Mouse (Mus musculus) CH12.LX (cell line): ENCODE measurements around the gene Pacsin1. TPM values are rescaled to one million over a fixed set of nuclear protein-coding genes. Genes with fewer than 3 reads are reported as not detected.

Experiments used
- DNase-seq: peaks from one replicate; pipeline ENCODE4 v3.0.0-alpha.2; 2013; ENCODE audit errors: extremely low read depth
- H3K27ac ChIP-seq: 2 replicates; pipeline ENCODE4 v1.5.1; 2012; ENCODE audit warnings: low read depth, mild to moderate bottlenecking, control low read depth, moderate library complexity; ENCODE audit not compliant: insufficient read depth
- H3K27me3 ChIP-seq: replicated peaks from 2 replicates; pipeline ENCODE3; 2012; ENCODE audit warnings: inconsistent platforms
- H3K36me3 ChIP-seq, 2 experiments: replicated peaks in 1 of 2; 2 replicates each; pipeline versions ENCODE3 to v1.6.1; 2012; ENCODE audit warnings: inconsistent platforms in 1 of 2, low read length in 1 of 2, mild to moderate bottlenecking in 1 of 2, mixed read lengths in 1 of 2, moderate library complexity in 1 of 2; ENCODE audit not compliant: control insufficient read depth in 1 of 2, insufficient read depth in 1 of 2
- H3K4me1 ChIP-seq, 2 experiments: 2 replicates each; pipeline ENCODE4 v1.6.1; 2012; ENCODE audit warnings: inconsistent platforms in 1 of 2, moderate library complexity in 1 of 2; ENCODE audit not compliant: insufficient read depth in 2 of 2, control insufficient read depth in 1 of 2
- H3K4me2 ChIP-seq: 2 replicates; pipeline ENCODE4 v1.6.1; 2012; ENCODE audit warnings: low read depth, mild to moderate bottlenecking, control low read depth; ENCODE audit not compliant: poor library complexity, insufficient read depth, severe bottlenecking
- H3K4me3 ChIP-seq, 3 experiments: fragments of 150-350 bp in 1 of 3; sonication (generic) in 1 of 3; replicated peaks in 1 of 3; 2 replicates each; pipeline versions ENCODE3 to v1.5.1; 2011 to 2012; ENCODE audit warnings: low read depth in 2 of 3, low read length in 2 of 3, mild to moderate bottlenecking in 2 of 3, moderate library complexity in 2 of 3, control low read depth in 1 of 3, improper control_type of control experiment in 1 of 3, inconsistent platforms in 1 of 3, mixed read lengths in 1 of 3; ENCODE audit not compliant: poor library complexity in 1 of 3
- H3K79me2 ChIP-seq: replicated peaks from 2 replicates; pipeline ENCODE4 v1.6.1; 2012; ENCODE audit warnings: mild to moderate bottlenecking, moderate library complexity; ENCODE audit not compliant: control insufficient read depth, poor library complexity, insufficient read depth, severe bottlenecking; ENCODE audit errors: extremely low read depth
- H3K9ac ChIP-seq: 2 replicates; pipeline ENCODE4 v1.6.1; 2012; ENCODE audit warnings: low read depth, mild to moderate bottlenecking, control low read depth, moderate library complexity; ENCODE audit not compliant: insufficient read depth
- H3K9me3 ChIP-seq: replicated peaks from 2 replicates; pipeline ENCODE3; 2012; ENCODE audit warnings: low read length, inconsistent platforms, mixed read lengths
- CHD2 ChIP-seq: IDR thresholded peaks from 2 replicates; pipeline ENCODE4 v1.6.1; 2011; ENCODE audit warnings: low read length, improper control_type of control experiment
- CTCF ChIP-seq, 2 experiments: IDR thresholded peaks in 1 of 2; conservative IDR thresholded peaks in 1 of 2; 2 replicates each; pipeline ENCODE4 v1.5.1; 2011 to 2012; ENCODE audit warnings: low read depth in 2 of 2, low read length in 2 of 2, improper control_type of control experiment in 1 of 2, inconsistent platforms in 1 of 2, mild to moderate bottlenecking in 1 of 2, moderate library complexity in 1 of 2
- E2F4 ChIP-seq: IDR thresholded peaks from 2 replicates; pipeline ENCODE4 v1.6.1; 2011; ENCODE audit warnings: low read depth, low read length, improper control_type of control experiment; ENCODE audit not compliant: insufficient replicate concordance
- EP300 ChIP-seq: IDR thresholded peaks from 2 replicates; pipeline ENCODE4 v1.6.1; 2011; ENCODE audit warnings: low read length, improper control_type of control experiment
- ETS1 ChIP-seq: conservative IDR thresholded peaks from 2 replicates; pipeline ENCODE4 v1.6.1; 2012; ENCODE audit warnings: low read depth, mild to moderate bottlenecking, inconsistent platforms, low read length, improper control_type of control experiment, moderate library complexity
- HCFC1 ChIP-seq: IDR thresholded peaks from 2 replicates; pipeline ENCODE4 v1.6.1; 2012; ENCODE audit warnings: low read depth, mild to moderate bottlenecking, inconsistent platforms, low read length, improper control_type of control experiment
- IRF4 ChIP-seq: IDR thresholded peaks from 2 replicates; pipeline ENCODE4 v1.6.1; 2014; ENCODE audit warnings: low read depth, mild to moderate bottlenecking, inconsistent platforms, low read length, improper control_type of control experiment
- JUN ChIP-seq: IDR thresholded peaks from 2 replicates; pipeline ENCODE4 v1.6.1; 2011; ENCODE audit warnings: low read depth, mild to moderate bottlenecking, low read length, improper control_type of control experiment, moderate library complexity; ENCODE audit not compliant: insufficient read depth
- JUND ChIP-seq: conservative IDR thresholded peaks from 2 replicates; pipeline ENCODE4 v1.6.1; 2011; ENCODE audit warnings: low read depth, low read length, improper control_type of control experiment
- KAT2A ChIP-seq: IDR thresholded peaks from 2 replicates; pipeline ENCODE4 v1.6.1; 2012; ENCODE audit warnings: low read length, improper control_type of control experiment, inconsistent platforms; ENCODE audit not compliant: insufficient replicate concordance
- MAX ChIP-seq: IDR thresholded peaks from 2 replicates; pipeline ENCODE4 v1.6.1; 2011; ENCODE audit warnings: low read length, improper control_type of control experiment
- MAZ ChIP-seq: IDR thresholded peaks from 2 replicates; pipeline ENCODE4 v1.6.1; 2012; ENCODE audit warnings: low read depth, mild to moderate bottlenecking, inconsistent platforms, low read length, improper control_type of control experiment, moderate library complexity
- MEF2A ChIP-seq: IDR thresholded peaks from 2 replicates; pipeline ENCODE4 v1.6.1; 2014; ENCODE audit warnings: low read depth, mild to moderate bottlenecking, inconsistent platforms, low read length, improper control_type of control experiment, borderline replicate concordance
- MXI1 ChIP-seq: IDR thresholded peaks from 2 replicates; pipeline ENCODE4 v1.6.1; 2011; ENCODE audit warnings: mild to moderate bottlenecking, low read depth, low read length, improper control_type of control experiment
- NRF1 ChIP-seq: IDR thresholded peaks from 2 replicates; pipeline ENCODE4 v1.6.1; 2014; ENCODE audit warnings: low read depth, mild to moderate bottlenecking, inconsistent platforms, low read length, improper control_type of control experiment, moderate library complexity
- PAX5 ChIP-seq: IDR thresholded peaks from 2 replicates; pipeline ENCODE4 v1.6.1; 2012; ENCODE audit warnings: low read length, inconsistent platforms, mixed read lengths
- POLR2A ChIP-seq: IDR thresholded peaks from 2 replicates; pipeline ENCODE4 v1.6.1; 2011; ENCODE audit warnings: low read depth, mild to moderate bottlenecking, improper control_type of control experiment, low read length
- POLR2AphosphoS2 ChIP-seq: IDR thresholded peaks from 2 replicates; pipeline ENCODE4 v1.6.1; 2011; ENCODE audit warnings: low read depth, low read length, improper control_type of control experiment
- RAD21 ChIP-seq: IDR thresholded peaks from 2 replicates; pipeline ENCODE4 v1.6.1; 2011; ENCODE audit warnings: low read depth, mild to moderate bottlenecking, low read length, improper control_type of control experiment, moderate library complexity
- RCOR1 ChIP-seq: conservative IDR thresholded peaks from 2 replicates; pipeline ENCODE4 v1.6.1; 2012; ENCODE audit warnings: low read depth, mild to moderate bottlenecking, inconsistent platforms, low read length, improper control_type of control experiment
- SIN3A ChIP-seq: IDR thresholded peaks from 2 replicates; pipeline ENCODE4 v1.6.1; 2012; ENCODE audit warnings: low read length, improper control_type of control experiment, inconsistent platforms
- SMC3 ChIP-seq: IDR thresholded peaks from 2 replicates; pipeline ENCODE4 v1.6.1; 2011; ENCODE audit warnings: low read depth, low read length, improper control_type of control experiment
- TBP ChIP-seq: conservative IDR thresholded peaks from 2 replicates; pipeline ENCODE4 v1.6.1; 2011; ENCODE audit warnings: low read depth, low read length, improper control_type of control experiment
- UBTF ChIP-seq: IDR thresholded peaks from 2 replicates; pipeline ENCODE4 v1.6.1; 2012; ENCODE audit warnings: low read depth, mild to moderate bottlenecking, inconsistent platforms, low read length, improper control_type of control experiment, moderate library complexity
- USF1 ChIP-seq: IDR thresholded peaks from 2 replicates; pipeline ENCODE4 v1.6.1; 2014; ENCODE audit warnings: low read depth, mild to moderate bottlenecking, inconsistent platforms, low read length, improper control_type of control experiment
- USF2 ChIP-seq: conservative IDR thresholded peaks from 2 replicates; pipeline ENCODE4 v1.6.1; 2011; ENCODE audit warnings: low read depth, low read length, improper control_type of control experiment
- ZC3H11A ChIP-seq: IDR thresholded peaks from 2 replicates; pipeline ENCODE4 v1.6.1; 2012; ENCODE audit warnings: low read depth, mild to moderate bottlenecking, inconsistent platforms, low read length, improper control_type of control experiment
- ZKSCAN1 ChIP-seq: IDR thresholded peaks from 2 replicates; pipeline ENCODE4 v1.6.1; 2012; ENCODE audit warnings: low read depth, inconsistent platforms, low read length, improper control_type of control experiment, borderline replicate concordance
- ZNF384 ChIP-seq: IDR thresholded peaks from 2 replicates; pipeline ENCODE4 v1.6.1; 2012; ENCODE audit warnings: low read depth, low read length, improper control_type of control experiment, inconsistent platforms
- dilution Hi-C: fragments of 300-500 bp; cut with MboI; formaldehyde crosslinking; loops from 2 replicates; pipeline ENCODE4 v1.14.3; 2020; ENCODE audit warnings: low sequenced_read_pairs; ENCODE audit not compliant: extremely low pct_unique_long_range_greater_than_20kb, extremely low pct_ligation_motif_present
- in situ Hi-C: fragments of 300-500 bp; cut with MboI; formaldehyde crosslinking; loops from 3 replicates; pipeline ENCODE4 v1.14.3; 2019; ENCODE audit warnings: low sequenced_read_pairs, low pct_ligation_motif_present, low pct_unique_long_range_greater_than_20kb, mixed read lengths
- polyA plus RNA-seq: library from polyadenylated mRNA; unstranded; fragments of >175 nt; gene quantifications from 2 replicates; pipeline ENCODE4 v1.2.1, GENCODE M21; 2012; ENCODE audit warnings: low read depth; ENCODE audit not compliant: insufficient read length
- total RNA-seq, 2 experiments: library from RNA; depleted of rRNA; stranded (reverse); fragments of 300-350 nt in 1 of 2; fragments of >200 nt in 1 of 2; gene quantifications; 2 replicates each; pipeline ENCODE4 v1.2.3; 2012 to 2014

Pacsin1 gene
- total and polyA plus RNA-seq, 3 experiments, result 1.9 to 14.0 (median 13.2) TPM

DNA sequence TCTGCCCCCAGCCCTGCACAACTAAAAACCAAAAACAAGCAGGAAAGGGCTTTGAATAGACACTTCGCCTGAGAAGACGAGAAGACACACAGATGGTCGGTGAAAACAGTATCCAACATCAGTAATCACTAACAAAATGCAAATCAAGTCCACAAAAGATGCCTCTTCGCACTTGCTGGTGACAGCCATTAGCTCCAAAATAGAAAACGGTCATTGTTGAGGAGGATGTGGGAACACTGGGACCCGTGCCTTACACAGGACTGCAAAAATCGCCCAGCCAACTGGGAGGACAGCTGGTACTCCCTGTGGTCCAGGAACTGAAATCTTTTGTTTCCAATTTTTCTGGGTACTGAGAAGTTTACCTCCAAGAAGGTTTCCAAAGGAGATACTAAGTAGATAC, 18.6 kb downstream of the Pacsin1 start:
- Histone ChIP-seq H3K4me3 (no peak overlapping the region), H3K27ac (no peak overlapping the region), H3K9me3 (no peaks in the 10 kb centered on the region), H3K36me3 (peaks cover 0 to 12% of the 10 kb centered on the region in 2 experiments), H3K4me1 (peaks cover 15 to 20% of the 10 kb centered on the region in 2 experiments), H3K27me3 (no peaks in the 10 kb centered on the region), H3K4me2 (no peak overlapping the region), H3K79me2 (no peaks in the 10 kb centered on the region)
- in situ Hi-C loops, result no loop called here
- dilution Hi-C loops, result no loop called here
- TF ChIP-seq MXI1 (no peak), IRF4 (no peak), ZC3H11A (no peak), SMC3 (no peak), PAX5 (no peak), MEF2A (no peak), USF2 (no peak), E2F4 (no peak), TBP (no peak), UBTF (no peak), NRF1 (no peak), JUND (no peak), ZNF384 (no peak), RCOR1 (no peak), KAT2A (no peak), MAZ (no peak), ETS1 (no peak), SIN3A (no peak), POLR2A (no peak)
- TF ChIP-seq, all 38 proteins: peak for 0
- no peak for DNase-seq
- H3K9ac ChIP-seq, result no peak overlapping the region

DNA sequence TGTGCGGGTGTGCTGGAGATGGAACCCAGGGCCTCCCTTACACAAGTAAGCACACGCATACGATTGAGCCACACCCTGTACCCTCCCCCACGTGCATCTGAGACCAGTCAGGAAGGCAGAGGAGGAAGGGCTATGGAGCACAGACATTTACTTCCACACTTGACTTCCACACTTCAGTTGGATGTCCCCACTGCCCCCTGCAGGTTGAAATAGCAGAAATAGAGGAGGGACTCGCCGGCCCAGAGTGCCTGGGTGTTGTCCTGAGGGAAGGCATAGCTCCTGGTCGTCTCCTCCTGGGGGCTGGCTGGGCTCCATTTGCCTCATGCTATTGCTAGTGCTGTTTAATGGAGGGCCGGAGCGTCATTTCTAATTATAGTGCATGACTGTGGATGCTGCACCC, 20.1 kb downstream of the Pacsin1 start:
- in situ Hi-C loops, result no loop called here
- Histone ChIP-seq H3K9me3 (no peaks in the 10 kb centered on the region), H3K4me2 (no peak overlapping the region), H3K79me2 (no peaks in the 10 kb centered on the region), H3K27ac (no peak overlapping the region), H3K27me3 (no peaks in the 10 kb centered on the region), H3K4me1 (peaks cover 15 to 32% of the 10 kb centered on the region in 2 experiments), H3K36me3 (peaks cover 0 to 12% of the 10 kb centered on the region in 2 experiments), H3K9ac (no peak overlapping the region), H3K4me3 (peak overlapping the region in 1 of 3 experiments; percentile 23)
- dilution Hi-C loops, result no loop called here
- peak; percentile 57 for DNase-seq
- TF ChIP-seq EP300, result no peak
- no peak for TF ChIP-seq IRF4
- no peak for TF ChIP-seq MEF2A
- TF ChIP-seq RAD21, result peak; percentile 26
- TF ChIP-seq SIN3A, result no peak
- no peak for TF ChIP-seq USF2
- TF ChIP-seq SMC3, result peak; percentile 47
- TF ChIP-seq TBP, result no peak
- TF ChIP-seq MXI1, result no peak
- no peak for TF ChIP-seq CHD2
- TF ChIP-seq MAX, result no peak
- no peak for TF ChIP-seq PAX5
- no peak for TF ChIP-seq ZKSCAN1
- TF ChIP-seq HCFC1, result no peak
- no peak for TF ChIP-seq USF1
- no peak for TF ChIP-seq POLR2AphosphoS2
- TF ChIP-seq JUN, result no peak
- peak in 1 of 2 experiments; percentile 57; a peak in 2 of 4 replicates for TF ChIP-seq CTCF (conservative IDR thresholded peaks at IDR 0.05 in 1 of 2, IDR thresholded peaks at IDR 0.05 in 1 of 2; ENCODE audit: low read depth in 2 of 2, low read length in 2 of 2)
